20 mouse cellular contexts compared by ENCODE assay signal in genomic region chr12:55648011-55648525, GRCm38 (mm10). TPM values are rescaled to one million over a fixed set of nuclear protein-coding genes. Genes with fewer than 3 reads are reported as not detected.
"Had no signal": no experiment of that assay in that cellular context is flagged by ENCODE, and none has a peak within 500 bp of the region (broad histone marks: within the 10 kb centered on the region; RNA-seq: fewer than 3 reads in every experiment).

No protein-coding gene starts in this region.

- H3K36me3 ChIP-seq: limb, embryonic 10.5 days; lung, embryonic 15.5 days; neural tube, embryonic 12.5 days; stomach, embryonic 15.5 days had no signal

- H3K4me3 ChIP-seq: limb, embryonic 10.5 days; limb, embryonic 13.5 days; lung, embryonic 15.5 days; neural tube, embryonic 12.5 days; neural tube, embryonic 15.5 days; stomach, embryonic 15.5 days had no signal

- DNase-seq: kidney, adult 8-10 months; kidney, postnatal 14 days; kidney, postnatal 4 days; liver, postnatal 0 days; lung, postnatal 14 days; lung, postnatal 4 days; midbrain, embryonic 14.5 days; right cerebral cortex, adult 18-20 months; right cerebral cortex, postnatal 14 days; right cerebral cortex, postnatal 4 days; thymus, postnatal 25 days had no signal

- H3K27ac ChIP-seq: limb, embryonic 10.5 days; limb, embryonic 13.5 days; liver, embryonic 14.5 days; lung, embryonic 15.5 days; neural tube, embryonic 12.5 days; neural tube, embryonic 15.5 days; stomach, embryonic 15.5 days had no signal

- H3K9me3 ChIP-seq: limb, embryonic 10.5 days; limb, embryonic 13.5 days; lung, embryonic 15.5 days; neural tube, embryonic 12.5 days; neural tube, embryonic 15.5 days; stomach, embryonic 15.5 days had no signal

- H3K9ac ChIP-seq: limb, embryonic 13.5 days; liver, embryonic 14.5 days; liver, postnatal 0 days; lung, embryonic 15.5 days; neural tube, embryonic 12.5 days; neural tube, embryonic 15.5 days; stomach, embryonic 15.5 days had no signal

- ATAC-seq: liver, postnatal 0 days had no signal

- H3K27me3 ChIP-seq: limb, embryonic 13.5 days; lung, embryonic 15.5 days; neural tube, embryonic 12.5 days; neural tube, embryonic 15.5 days; stomach, embryonic 15.5 days had no signal

- H3K4me2 ChIP-seq: limb, embryonic 13.5 days; liver, embryonic 11.5 days; lung, embryonic 15.5 days; midbrain, embryonic 11.5 days; neural tube, embryonic 12.5 days; neural tube, embryonic 15.5 days; stomach, embryonic 15.5 days had no signal

- H3K4me1 ChIP-seq: limb, embryonic 10.5 days; limb, embryonic 13.5 days; lung, embryonic 15.5 days; neural tube, embryonic 12.5 days; neural tube, embryonic 15.5 days; stomach, embryonic 15.5 days had no signal

RNA-seq across cellular contexts. Expression of gene Insm2, which starts 48.8 kb away (rescaled TPM):
- polyA plus RNA-seq: liver, embryonic 14.5 days had no signal
